Mouse (Mus musculus) E14TG2a.4 (cell line): ENCODE results near the gene Bloc1s4.

Experiments used
- CTCF ChIP-seq: conservative IDR thresholded peaks from 2 replicates; pipeline ENCODE4 v1.5.1; 2014; ENCODE audit warnings: low read length
- NANOG ChIP-seq: IDR thresholded peaks from 2 replicates; pipeline ENCODE4 v1.6.1; 2014; ENCODE audit warnings: borderline replicate concordance, low read length, mixed read lengths
- POU5F1 ChIP-seq: IDR thresholded peaks from 2 replicates; pipeline ENCODE4 v1.6.1; 2014; ENCODE audit warnings: low read length, borderline replicate concordance

- TF ChIP-seq CTCF (no peak), NANOG (no peak), POU5F1 (no peak)
Observed at GRCm38 (mm10) chr5:36719135-36719534, 29.3 kb downstream of the Bloc1s4 start.
